Mouse (Mus musculus) cerebellum, adult 9-11 months (tissue): Measurements from ENCODE around the gene Samd4.

Experiments
- DNase-seq: peaks from one replicate; pipeline ENCODE4 v3.0.0; 2022

Gene Samd4

GRCm38 (mm10) chr14:47116062-47116762, 233.6 kb downstream of the Samd4 start:
- no peak for DNase-seq

- DNase-seq: no peak
Observed at GRCm38 (mm10) chr14:47117522-47117921, 234.9 kb downstream of the Samd4 start.

GRCm38 (mm10) chr14:47127987-47128386, 245.3 kb downstream of the Samd4 start:
- no peak for DNase-seq

- DNase-seq: no peak
Observed at GRCm38 (mm10) chr14:47133948-47134347, 251.3 kb downstream of the Samd4 start.

- DNase-seq: peak; percentile 7
Observed at GRCm38 (mm10) chr14:47136637-47137036, 254.0 kb downstream of the Samd4 start.

GRCm38 (mm10) chr14:47138853-47139252, 256.2 kb downstream of the Samd4 start:
- DNase-seq: no peak

GRCm38 (mm10) chr14:47144326-47144725, 261.7 kb downstream of the Samd4 start:
- no peak for DNase-seq

- DNase-seq: no peak
Observed at GRCm38 (mm10) chr14:47151306-47151705, 268.7 kb downstream of the Samd4 start.

GRCm38 (mm10) chr14:47154303-47154702, 271.6 kb downstream of the Samd4 start:
- DNase-seq: no peak
